Mouse (Mus musculus) embryonic facial prominence, embryonic 11.5 days (tissue): ENCODE measurements at regions not wholly inside any gene's neighbourhood (a gene's known extent, or its start where the extent isn't known, plus 50 kb on each side); places are given as distances from the start of the nearest gene placed in this dataset.

Experiments used
- ATAC-seq: fragments of 200-750 bp; cut with Nextera tagmentation; replicated peaks from 2 replicates; pipeline ENCODE4 v1.8.0; 2017; ENCODE audit warnings: low read depth; ENCODE audit not compliant: insufficient number of reproducible peaks, low FRiP score, low TSS enrichment
- DNase-seq: peaks from one replicate; pipeline ENCODE4 v3.0.0-alpha.2; 2015; ENCODE audit warnings: low spot score
- H3K27ac ChIP-seq: fragments of 300-500 bp; sonication (generic); replicated peaks from 2 replicates; pipeline ENCODE4 v1.5.1; 2014; ENCODE audit warnings: mild to moderate bottlenecking, low read depth, low read length, control low read depth
- H3K27me3 ChIP-seq: fragments of 300-500 bp; sonication (generic); 2 replicates; pipeline ENCODE4 v1.6.1; 2014; ENCODE audit warnings: mild to moderate bottlenecking, low read length, moderate library complexity, mixed read lengths; ENCODE audit not compliant: control insufficient read depth, insufficient read depth
- H3K36me3 ChIP-seq: fragments of 300-500 bp; sonication (generic); replicated peaks from 2 replicates; pipeline ENCODE4 v1.6.1; 2014; ENCODE audit warnings: low read depth, mild to moderate bottlenecking, low read length, moderate library complexity, mixed read lengths; ENCODE audit not compliant: control insufficient read depth, insufficient read depth
- H3K4me1 ChIP-seq: fragments of 300-500 bp; sonication (generic); 2 replicates; pipeline ENCODE4 v1.6.1; 2014; ENCODE audit warnings: low read length, mixed read lengths; ENCODE audit not compliant: control insufficient read depth, insufficient read depth
- H3K4me2 ChIP-seq: fragments of 300-500 bp; sonication (generic); 2 replicates; pipeline ENCODE4 v1.6.1; 2014; ENCODE audit warnings: low read depth, mild to moderate bottlenecking, control low read depth, low read length, moderate library complexity
- H3K4me3 ChIP-seq: fragments of 300-500 bp; sonication (generic); 2 replicates; pipeline ENCODE4 v1.5.1; 2014; ENCODE audit warnings: low read depth, low read length, control low read depth
- H3K9ac ChIP-seq: fragments of 300-500 bp; sonication (generic); replicated peaks from 2 replicates; pipeline ENCODE4 v1.6.1; 2014; ENCODE audit warnings: mild to moderate bottlenecking, control low read depth, low read length
- H3K9me3 ChIP-seq: fragments of 300-500 bp; sonication (generic); replicated peaks from 2 replicates; pipeline ENCODE4 v1.6.1; 2016; ENCODE audit warnings: mild to moderate bottlenecking, low read length, inconsistent platforms, mixed read lengths; ENCODE audit not compliant: control insufficient read depth
- WGBS: fragments of 180-500 bp; shearing (Covaris S2); extraction: QIAGEN DNeasy Blood & Tissue Kit; methylation state at CpG from one replicate; pipeline ENCODE4 v1.1.7; 2014; 5-methylcytosine and 5-hydroxymethylcytosine counted together

DNA sequence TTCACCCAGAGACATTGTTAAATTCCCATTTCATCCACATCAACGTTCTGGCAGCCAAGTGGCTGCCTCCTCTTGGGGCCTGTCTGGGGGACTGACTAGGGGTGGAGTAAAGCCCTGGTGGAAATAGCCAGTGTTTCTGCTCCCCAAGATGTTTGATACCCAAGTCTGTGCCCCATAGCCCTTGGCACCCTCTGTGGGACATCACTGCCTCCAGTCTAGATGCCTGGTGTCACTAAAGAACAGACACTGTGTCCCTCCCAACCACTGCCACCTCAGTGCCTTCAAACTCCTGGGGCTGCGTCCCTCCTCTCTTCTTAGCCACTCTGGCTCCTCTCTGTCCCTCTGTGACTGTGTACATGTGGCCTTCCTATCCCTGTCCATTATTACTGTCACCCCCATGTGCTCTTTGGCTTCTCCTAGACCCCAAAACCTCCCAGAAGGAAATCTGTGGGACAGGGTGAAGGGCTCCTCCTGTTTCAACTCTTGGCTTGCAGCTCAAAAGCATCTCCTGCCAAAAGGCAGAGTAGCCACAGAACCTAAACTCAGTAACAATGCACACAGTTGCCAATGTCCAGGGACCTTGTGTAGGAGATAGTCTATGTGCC is 224.8 kb upstream of the Irx4 start:
- no peak overlapping the region for H3K27ac ChIP-seq
- no peak overlapping the region for H3K4me3 ChIP-seq
- no peaks in the 10 kb centered on the region for H3K36me3 ChIP-seq
- ATAC-seq (no peak), DNase-seq (no peak)
- 54% methylated on average over 2 of the region's 2 CpGs for WGBS
- H3K27me3 ChIP-seq: no peaks in the 10 kb centered on the region
- no peak overlapping the region for H3K9ac ChIP-seq
- no peaks in the 10 kb centered on the region for H3K4me1 ChIP-seq
- H3K4me2 ChIP-seq: no peak overlapping the region
- no peaks in the 10 kb centered on the region for H3K9me3 ChIP-seq

- no peaks in the 10 kb centered on the region for H3K9me3 ChIP-seq
- no peak overlapping the region for H3K4me2 ChIP-seq
- no peaks in the 10 kb centered on the region for H3K4me1 ChIP-seq
- no peaks in the 10 kb centered on the region for H3K36me3 ChIP-seq
- H3K9ac ChIP-seq: no peak overlapping the region
- WGBS: 83% methylated on average over 5 of the region's 5 CpGs
- H3K27ac ChIP-seq: no peak overlapping the region
- ATAC-seq (no peak), DNase-seq (no peak)
- H3K4me3 ChIP-seq: no peak overlapping the region
- H3K27me3 ChIP-seq: no peaks in the 10 kb centered on the region
Measured at GRCm38 (mm10) chr13:73039731-73040130, 220.5 kb upstream of the Irx4 start.

DNA sequence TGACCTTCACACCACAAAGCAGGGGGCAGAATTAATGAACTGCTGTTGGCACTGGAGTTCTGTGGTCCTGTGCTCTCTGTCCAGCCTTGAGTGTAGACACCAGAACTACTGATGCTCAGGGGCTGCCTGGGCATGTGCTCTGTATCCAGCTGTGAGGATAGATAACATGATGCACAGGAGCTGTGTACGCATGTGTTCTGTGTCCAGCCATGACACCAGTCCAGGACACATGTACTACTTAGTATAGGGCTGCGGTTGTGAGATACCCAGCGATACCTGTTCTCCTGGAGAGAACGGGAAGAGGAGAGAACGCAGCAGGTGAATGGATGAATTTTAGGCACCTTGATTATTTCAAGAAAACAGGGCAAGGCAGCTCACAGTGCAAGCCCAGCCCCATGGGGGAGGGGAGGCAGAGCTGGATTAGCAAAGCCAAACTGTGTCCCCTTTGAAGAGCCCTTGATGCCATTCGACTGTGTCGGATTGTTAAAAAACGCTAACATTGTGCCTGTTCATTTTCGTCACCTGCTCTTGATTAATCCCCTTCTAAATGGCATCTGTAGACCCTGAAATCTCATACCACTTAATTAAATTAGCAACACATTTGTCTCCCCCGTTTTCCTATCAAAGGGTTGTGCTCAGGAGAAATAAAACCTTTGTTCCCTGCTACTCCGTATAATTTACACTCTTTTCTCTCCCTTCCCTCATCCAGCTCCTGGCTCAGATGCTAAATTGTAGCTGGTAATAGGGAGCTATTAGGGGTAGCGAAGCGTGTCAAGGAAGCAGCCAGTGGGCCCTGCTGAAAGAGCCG is 218.8 kb upstream of the Irx4 start:
- H3K4me3 ChIP-seq: no peak overlapping the region
- ATAC-seq: peak; percentile 48; the same call in 1 of the 2 replicates
- no peak overlapping the region for H3K4me2 ChIP-seq
- H3K9ac ChIP-seq: no peak overlapping the region
- H3K9me3 ChIP-seq: no peaks in the 10 kb centered on the region
- peak; percentile 48 for DNase-seq
- no peaks in the 10 kb centered on the region for H3K27me3 ChIP-seq
- no peak overlapping the region for H3K27ac ChIP-seq
- 34% methylated on average over 14 of the region's 14 CpGs for WGBS
- no peaks in the 10 kb centered on the region for H3K4me1 ChIP-seq
- no peaks in the 10 kb centered on the region for H3K36me3 ChIP-seq

DNA sequence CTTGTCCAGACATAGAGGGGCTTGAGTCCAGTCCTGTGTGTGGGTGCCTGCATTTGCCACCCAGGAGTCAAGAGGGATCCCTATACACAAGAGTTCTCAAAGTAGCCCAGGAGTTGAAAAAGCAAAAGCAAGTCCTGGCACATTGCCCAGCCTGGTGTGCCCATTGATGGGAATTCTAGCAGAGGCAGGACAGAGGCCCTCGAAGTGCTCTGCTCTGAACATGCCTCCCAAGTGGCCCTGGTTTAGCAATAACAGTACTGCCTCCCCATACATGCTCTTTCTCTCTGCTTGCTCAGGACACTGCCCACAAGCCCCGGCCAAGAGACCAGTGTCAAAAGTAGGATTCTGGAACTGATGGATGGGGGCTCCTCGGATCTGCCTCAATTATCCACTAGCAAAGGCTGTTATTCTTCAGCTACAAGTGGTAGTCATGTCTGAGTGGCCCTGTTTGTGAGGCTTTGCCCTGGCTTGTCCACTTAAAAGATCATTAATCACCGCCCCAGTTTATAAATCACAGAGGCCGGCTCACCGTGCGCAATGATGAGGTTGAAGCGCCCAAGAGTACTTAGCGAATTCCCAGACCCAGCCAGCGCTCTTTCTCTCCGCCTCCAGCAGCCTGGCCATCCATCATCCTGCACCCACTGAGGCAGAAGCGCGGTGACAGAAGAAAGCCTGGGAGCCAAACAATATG is 190.3 kb upstream of the Irx4 start:
- H3K36me3 ChIP-seq: no peaks in the 10 kb centered on the region
- H3K9ac ChIP-seq: no peak overlapping the region
- 68% methylated on average over 13 of the region's 13 CpGs for WGBS
- H3K27ac ChIP-seq: no peak overlapping the region
- H3K4me2 ChIP-seq: no peak overlapping the region
- ATAC-seq (0 out of 2 replicates have a peak, but pooled peaks have one; percentile 37), DNase-seq (no peak)
- H3K9me3 ChIP-seq: no peaks in the 10 kb centered on the region
- H3K27me3 ChIP-seq: no peaks in the 10 kb centered on the region
- H3K4me3 ChIP-seq: no peak overlapping the region
- H3K4me1 ChIP-seq: no peaks in the 10 kb centered on the region

GRCm38 (mm10) chr13:73070531-73070908 is 189.8 kb upstream of the Irx4 start:
- 60% methylated on average over 7 of the region's 7 CpGs for WGBS
- H3K4me3 ChIP-seq: no peak overlapping the region
- no peak for ATAC-seq
- no peaks in the 10 kb centered on the region for H3K36me3 ChIP-seq
- no peak for DNase-seq
- H3K9ac ChIP-seq: no peak overlapping the region
- H3K27ac ChIP-seq: no peak overlapping the region
- H3K27me3 ChIP-seq: no peaks in the 10 kb centered on the region
- no peak overlapping the region for H3K4me2 ChIP-seq
- H3K9me3 ChIP-seq: no peaks in the 10 kb centered on the region
- H3K4me1 ChIP-seq: no peaks in the 10 kb centered on the region

GRCm38 (mm10) chr13:73071032-73071431 is 189.2 kb upstream of the Irx4 start:
- ATAC-seq: no peak

GRCm38 (mm10) chr13:73071854-73072852 is 188.1 kb upstream of the Irx4 start:
- Histone ChIP-seq H3K4me3 (no peak overlapping the region), H3K4me1 (no peaks in the 10 kb centered on the region), H3K4me2 (no peak overlapping the region), H3K36me3 (no peaks in the 10 kb centered on the region), H3K27ac (no peak overlapping the region), H3K9ac (no peak overlapping the region), H3K9me3 (no peaks in the 10 kb centered on the region), H3K27me3 (no peaks in the 10 kb centered on the region)
- 51% methylated on average over 6 of the region's 6 CpGs for WGBS
- no peak for DNase-seq
- no peak for ATAC-seq

More at GRCm38 (mm10) chr13:73071032-73071431, 189.2 kb upstream of the Irx4 start:
- H3K9me3 ChIP-seq: no peaks in the 10 kb centered on the region
- H3K4me3 ChIP-seq: no peak overlapping the region
- H3K9ac ChIP-seq: no peak overlapping the region
- no peaks in the 10 kb centered on the region for H3K27me3 ChIP-seq
- no peak overlapping the region for H3K4me2 ChIP-seq
- no peaks in the 10 kb centered on the region for H3K36me3 ChIP-seq
- WGBS: 48% methylated on average over 8 of the region's 8 CpGs
- DNase-seq: no peak
- H3K27ac ChIP-seq: no peak overlapping the region
- no peaks in the 10 kb centered on the region for H3K4me1 ChIP-seq
